Mouse (Mus musculus) midbrain, postnatal 0 days (tissue): Measurements from ENCODE around the gene Smyd1. TPM values are rescaled to one million over a fixed set of nuclear protein-coding genes. Genes with fewer than 3 reads are reported as not detected.

ENCODE experiments used
- ATAC-seq: fragments of 200-750 bp; cut with Nextera tagmentation; 2 replicates; pipeline ENCODE4 v1.8.0; 2017; ENCODE audit warnings: moderate number of reproducible peaks, mild to moderate bottlenecking, moderate TSS enrichment, moderate library complexity; ENCODE audit not compliant: low FRiP score
- DNase-seq: peaks from one replicate; pipeline ENCODE4 v3.0.0-alpha.2; 2015; ENCODE audit warnings: low spot score
- H3K27ac ChIP-seq: fragments of 300-500 bp; sonication (generic); 2 replicates; pipeline ENCODE4 v1.5.1; 2014; ENCODE audit warnings: low read depth, mild to moderate bottlenecking, low read length, mixed read lengths
- H3K27me3 ChIP-seq: fragments of 300-500 bp; sonication (generic); 2 replicates; pipeline ENCODE4 v1.6.1; 2014; ENCODE audit warnings: low read length, control low read depth, mixed read lengths; ENCODE audit not compliant: insufficient read depth
- H3K36me3 ChIP-seq: fragments of 300-500 bp; sonication (generic); 2 replicates; pipeline ENCODE4 v1.6.1; 2014; ENCODE audit warnings: low read length, control low read depth, mixed read lengths; ENCODE audit not compliant: insufficient read depth
- H3K4me1 ChIP-seq: fragments of 300-500 bp; sonication (generic); 2 replicates; pipeline ENCODE4 v1.6.1; 2014; ENCODE audit warnings: mild to moderate bottlenecking, control low read depth, antibody characterized with exemption, low read length, mixed read lengths; ENCODE audit not compliant: insufficient read depth
- H3K4me2 ChIP-seq: fragments of 300-500 bp; sonication (generic); 2 replicates; pipeline ENCODE4 v1.6.1; 2014; ENCODE audit warnings: low read depth, mild to moderate bottlenecking, low read length, mixed read lengths; ENCODE audit not compliant: poor library complexity, severe bottlenecking
- H3K4me3 ChIP-seq: fragments of 300-500 bp; sonication (generic); 2 replicates; pipeline ENCODE4 v1.5.1; 2014; ENCODE audit warnings: low read depth, mild to moderate bottlenecking, low read length, moderate library complexity
- H3K9ac ChIP-seq: fragments of 300-500 bp; sonication (generic); replicated peaks from 2 replicates; pipeline ENCODE4 v1.6.1; 2014; ENCODE audit warnings: mild to moderate bottlenecking, low read length, moderate library complexity, mixed read lengths; ENCODE audit not compliant: poor library complexity, severe bottlenecking
- H3K9me3 ChIP-seq: fragments of 300-500 bp; sonication (generic); 2 replicates; pipeline ENCODE4 v1.6.1; 2016; ENCODE audit warnings: low read length, control low read depth
- CTCF ChIP-seq: IDR thresholded peaks from 2 replicates; pipeline ENCODE4 v1.5.1; 2016; ENCODE audit warnings: antibody characterized with exemption, mild to moderate bottlenecking
- WGBS: fragments of 180-500 bp; shearing (Covaris S2); extraction: QIAGEN DNeasy Blood & Tissue Kit; methylation state at CpG from one replicate; pipeline ENCODE4 v1.1.7; 2014; 5-methylcytosine and 5-hydroxymethylcytosine counted together
- polyA plus RNA-seq: library from polyadenylated mRNA; unstranded; fragments of >200 nt; fragmentation: Nextera tagmentation; extraction: Ambion mirVana; gene quantifications from 2 replicates; pipeline ENCODE4 v1.2.1, GENCODE M21; 2015
- total RNA-seq: library from RNA; depleted of rRNA; stranded (reverse); fragments of >200 nt; gene quantifications from 2 replicates; pipeline ENCODE4 v1.2.3, GENCODE M21; 2014

Smyd1 gene
- total and polyA plus RNA-seq, 2 experiments from 2014 or later: 0.30 to 1.3 TPM

DNA sequence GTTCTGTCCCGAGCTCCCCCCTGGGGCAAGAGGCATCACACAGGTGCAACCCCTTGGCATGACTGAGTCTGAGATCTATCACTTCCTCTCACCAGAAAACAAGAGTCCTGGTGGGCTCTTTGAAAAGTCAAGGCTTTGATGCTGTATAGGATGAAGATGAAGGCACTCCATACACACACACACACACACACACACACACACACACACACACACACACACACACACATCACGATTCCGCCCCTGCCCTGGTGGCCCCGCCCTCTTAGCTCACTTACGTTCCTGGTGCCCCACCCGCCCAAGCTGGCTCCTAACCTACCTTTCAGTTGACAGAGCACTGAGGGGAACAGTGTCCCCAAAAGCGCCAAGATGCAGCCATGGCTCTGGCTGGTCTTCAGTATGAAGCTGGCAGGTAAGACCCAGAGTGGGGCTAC lies 473 bp upstream of the Smyd1 start, which contains the start of gene Cd8b1:
TSS of gene Cd8b1 (plus strand) at position 298 of the 431 bp plus-strand sequence.
- no peak within 1 kb of the TSS for H3K9ac ChIP-seq
- H3K27ac ChIP-seq: no peak within 1 kb of the TSS
- no peak for TF ChIP-seq CTCF
- no peak for ATAC-seq
- H3K4me2 ChIP-seq: no peak within 1 kb of the TSS
- no peaks in the 10 kb centered on the region for H3K4me1 ChIP-seq
- 92% methylated on average over 7 of the region's 7 CpGs for WGBS
- no peaks in the 10 kb centered on the region for H3K27me3 ChIP-seq
- DNase-seq: no peak
- H3K9me3 ChIP-seq: no peaks in the 10 kb centered on the region
- no peak within 1 kb of the TSS for H3K4me3 ChIP-seq
- H3K36me3 ChIP-seq: no peaks in the 10 kb centered on the region

DNA sequence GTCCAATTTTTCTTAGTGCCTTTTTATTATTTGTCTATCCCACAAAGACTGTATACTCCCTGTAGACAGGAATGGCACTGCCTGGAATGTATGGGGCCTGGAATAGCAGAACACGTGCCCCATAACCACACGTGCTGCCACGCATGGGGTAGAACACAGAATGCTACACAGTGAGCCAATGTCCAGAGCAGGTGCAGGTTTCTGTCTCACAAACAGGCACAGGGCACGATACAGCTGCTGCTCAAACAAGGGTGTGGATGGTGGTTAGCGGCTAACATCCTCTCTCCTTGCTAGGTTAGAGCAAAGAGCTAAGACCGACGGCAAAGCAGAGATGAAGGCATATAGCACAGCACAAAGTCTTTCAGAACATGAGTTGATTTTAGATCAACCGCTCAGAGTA lies 14.5 kb downstream of the Smyd1 start:
- 90% methylated on average over 8 of the region's 8 CpGs for WGBS

DNA sequence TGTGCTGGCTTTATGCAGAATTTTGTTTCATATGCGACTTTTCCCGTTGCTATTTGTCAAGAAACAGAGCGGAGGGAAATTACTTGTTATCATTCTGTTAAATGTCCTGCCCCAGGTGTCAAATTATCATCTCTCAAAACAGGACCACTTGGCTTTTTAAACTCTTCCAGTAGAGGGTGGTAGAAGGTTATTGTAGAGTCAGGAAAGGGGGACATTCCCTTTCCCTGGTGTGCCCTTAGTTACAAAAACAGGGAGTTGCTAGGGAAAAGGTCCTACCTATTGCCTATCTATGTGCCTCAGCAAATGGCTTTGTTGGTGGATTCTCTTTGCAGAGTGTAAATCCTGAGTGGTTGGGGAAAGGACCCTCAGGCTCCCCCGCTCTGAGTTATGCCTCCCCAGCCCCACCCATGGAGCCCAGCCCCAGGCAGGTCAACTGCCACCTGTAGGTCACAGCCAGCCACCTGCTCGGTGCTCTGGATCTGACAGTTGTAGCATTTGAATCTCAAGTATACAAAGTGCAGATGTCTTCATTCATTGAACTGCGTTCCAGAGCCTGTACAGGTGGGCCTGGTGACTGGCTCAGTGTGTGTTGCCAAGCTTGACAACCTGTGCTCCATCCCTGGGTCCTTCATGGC lies 19.8 kb downstream of the Smyd1 start:
- Histone ChIP-seq H3K9me3 (no peaks in the 10 kb centered on the region), H3K9ac (no peak overlapping the region), H3K27me3 (no peaks in the 10 kb centered on the region), H3K4me2 (no peak overlapping the region), H3K27ac (no peak overlapping the region), H3K36me3 (no peaks in the 10 kb centered on the region), H3K4me3 (no peak overlapping the region), H3K4me1 (no peaks in the 10 kb centered on the region)
- WGBS: 76% methylated on average over 6 of the region's 6 CpGs
- ATAC-seq (no peak), DNase-seq (no peak)
- peak; percentile 39; the same call in 1 of the 2 replicates for TF ChIP-seq CTCF

More for the DNA sequence above, 14.5 kb downstream of the Smyd1 start:
- no peaks in the 10 kb centered on the region for H3K9me3 ChIP-seq
- no peak overlapping the region for H3K27ac ChIP-seq
- no peaks in the 10 kb centered on the region for H3K27me3 ChIP-seq
- no peak for ATAC-seq
- TF ChIP-seq CTCF: no peak
- H3K4me2 ChIP-seq: no peak overlapping the region
- H3K4me3 ChIP-seq: no peak overlapping the region
- no peak overlapping the region for H3K9ac ChIP-seq
- H3K36me3 ChIP-seq: no peaks in the 10 kb centered on the region
- DNase-seq: no peak
- H3K4me1 ChIP-seq: no peaks in the 10 kb centered on the region

DNA sequence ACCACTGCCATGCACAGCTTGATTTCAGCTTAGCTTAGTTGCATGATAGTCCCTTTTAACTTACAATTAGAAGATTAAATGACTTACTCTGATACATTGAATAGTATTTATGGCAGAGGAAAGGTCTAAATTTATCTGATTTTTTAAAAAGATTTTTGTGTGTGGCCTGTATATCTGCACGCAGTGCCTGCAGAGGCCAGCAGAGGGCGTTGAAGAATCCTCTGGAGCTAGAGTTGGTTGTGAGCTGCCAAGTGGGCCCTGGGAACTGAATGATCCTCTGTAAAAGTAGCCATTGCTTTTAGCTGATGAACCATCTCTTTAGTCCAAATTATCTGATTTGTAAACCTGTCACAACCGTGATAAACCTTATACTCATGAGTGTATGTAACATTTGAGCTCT lies 23.3 kb downstream of the Smyd1 start:
- Histone ChIP-seq H3K27me3 (no peaks in the 10 kb centered on the region), H3K4me1 (no peaks in the 10 kb centered on the region), H3K4me2 (no peak overlapping the region), H3K27ac (no peak overlapping the region), H3K9me3 (no peaks in the 10 kb centered on the region), H3K4me3 (no peak overlapping the region), H3K9ac (no peak overlapping the region), H3K36me3 (no peaks in the 10 kb centered on the region)
- WGBS: 39% methylated on average over 3 of the region's 3 CpGs
- no peak for ATAC-seq
- peak; percentile 62 for TF ChIP-seq CTCF
- DNase-seq: peak; percentile 18

DNA sequence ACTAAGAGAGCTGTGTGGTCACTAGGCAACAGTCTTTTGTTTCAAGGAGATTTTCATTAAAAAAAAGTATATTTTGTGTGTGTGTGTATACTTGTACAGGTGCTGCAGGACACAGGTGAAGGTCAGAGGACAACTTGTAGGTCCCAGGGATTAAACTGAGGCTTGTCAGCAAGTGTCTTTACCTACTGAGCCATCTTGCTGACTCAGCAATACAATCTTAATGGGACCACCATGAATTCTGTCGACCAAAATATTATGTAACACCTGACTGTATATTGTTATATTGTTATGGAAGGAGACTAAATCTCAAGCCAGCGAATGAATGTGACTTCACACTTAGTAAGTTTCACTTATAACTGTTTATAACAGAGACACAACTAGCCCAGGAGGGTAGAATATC lies 24.0 kb downstream of the Smyd1 start:
- no peak for DNase-seq
- TF ChIP-seq CTCF: no peak
- Histone ChIP-seq H3K4me3 (no peak overlapping the region), H3K27ac (no peak overlapping the region), H3K4me2 (no peak overlapping the region), H3K9ac (no peak overlapping the region), H3K9me3 (no peaks in the 10 kb centered on the region), H3K4me1 (no peaks in the 10 kb centered on the region), H3K36me3 (no peaks in the 10 kb centered on the region), H3K27me3 (no peaks in the 10 kb centered on the region)
- 71% methylated on average over 2 of the region's 2 CpGs for WGBS
- ATAC-seq: no peak

DNA sequence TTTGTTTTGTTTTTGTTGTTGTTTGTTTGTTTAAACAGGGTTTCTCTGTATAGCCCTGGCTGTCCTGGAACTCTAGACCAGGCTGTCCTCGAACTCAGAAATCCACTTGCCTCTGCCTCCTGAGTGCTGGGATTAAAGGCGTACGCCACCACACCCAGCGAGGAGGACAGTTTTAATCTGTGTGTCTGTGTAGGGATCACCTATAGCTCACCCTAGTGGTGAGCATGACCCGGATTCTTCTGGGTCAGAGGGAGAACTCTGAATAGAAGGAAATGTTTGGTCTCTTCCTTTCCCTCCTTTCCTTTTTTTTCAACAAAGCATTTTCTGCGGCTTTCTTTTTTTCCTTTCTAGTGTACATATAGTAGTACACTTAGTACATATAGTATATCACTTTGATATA lies 26.7 kb downstream of the Smyd1 start:
- H3K36me3 ChIP-seq: no peaks in the 10 kb centered on the region
- no peaks in the 10 kb centered on the region for H3K9me3 ChIP-seq
- no peaks in the 10 kb centered on the region for H3K27me3 ChIP-seq
- DNase-seq: no peak
- H3K4me1 ChIP-seq: no peaks in the 10 kb centered on the region
- no peak overlapping the region for H3K4me3 ChIP-seq
- H3K4me2 ChIP-seq: no peak overlapping the region
- no peak overlapping the region for H3K9ac ChIP-seq
- no peak for ATAC-seq
- H3K27ac ChIP-seq: no peak overlapping the region
- 80% methylated on average over 6 of the region's 6 CpGs for WGBS
- no peak for TF ChIP-seq CTCF
